Mouse (Mus musculus) frontal cortex, postnatal 10 days (tissue): ENCODE data around the gene Sf3a2.

Experiments
- DNase-seq, 2 experiments: peaks; one replicate each; pipeline ENCODE4 v3.0.0; 2022; ENCODE audit warnings: low spot score in 2 of 2, mixed read lengths in 1 of 2

Gene Sf3a2

DNA sequence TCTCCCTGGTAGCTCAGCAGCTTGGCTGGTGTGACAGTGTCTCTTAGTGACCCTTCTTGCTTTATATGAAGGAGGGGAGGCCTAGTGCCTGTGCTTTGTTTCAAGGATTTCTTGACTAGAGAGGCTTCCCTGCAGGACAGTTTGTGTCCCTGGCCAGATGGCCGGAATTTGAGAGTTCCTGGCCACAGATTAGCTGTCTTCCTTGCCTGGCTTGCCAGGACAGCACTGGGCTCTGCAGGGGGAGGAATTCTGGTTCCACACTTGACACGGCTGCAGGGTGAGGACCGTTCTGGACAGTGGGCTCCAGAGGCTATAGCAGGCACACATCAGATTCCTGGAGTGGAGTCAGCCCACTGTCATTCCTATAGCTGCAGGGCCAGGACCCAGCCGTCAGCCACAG lies 22.3 kb upstream of the Sf3a2 start:
- DNase-seq = no peak

DNA sequence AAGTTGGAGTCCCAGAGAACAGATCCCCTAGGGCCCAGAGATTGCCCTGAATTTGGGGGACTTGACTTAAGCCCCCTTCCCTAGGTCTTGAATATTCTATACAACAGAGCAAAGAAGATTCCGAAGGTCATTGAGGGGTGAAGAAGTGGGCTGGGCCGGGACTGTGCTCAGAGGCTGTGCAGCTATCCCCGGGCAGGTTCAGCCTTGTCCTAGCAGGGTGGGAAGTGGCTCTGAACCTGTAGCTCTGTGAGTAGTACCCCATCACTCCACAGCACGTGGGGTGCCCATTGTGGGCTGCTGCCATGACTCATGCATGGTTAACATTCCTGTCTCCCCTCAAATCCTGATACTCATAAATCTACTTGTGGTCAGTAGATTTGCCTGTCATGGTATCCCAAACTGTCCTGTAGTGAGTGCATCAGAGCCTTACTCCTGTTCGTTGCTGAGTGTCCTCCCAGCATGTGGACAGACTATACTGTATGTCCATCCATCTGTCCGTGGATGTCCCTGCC lies 21.6 kb upstream of the Sf3a2 start:
- no peak for DNase-seq

DNA sequence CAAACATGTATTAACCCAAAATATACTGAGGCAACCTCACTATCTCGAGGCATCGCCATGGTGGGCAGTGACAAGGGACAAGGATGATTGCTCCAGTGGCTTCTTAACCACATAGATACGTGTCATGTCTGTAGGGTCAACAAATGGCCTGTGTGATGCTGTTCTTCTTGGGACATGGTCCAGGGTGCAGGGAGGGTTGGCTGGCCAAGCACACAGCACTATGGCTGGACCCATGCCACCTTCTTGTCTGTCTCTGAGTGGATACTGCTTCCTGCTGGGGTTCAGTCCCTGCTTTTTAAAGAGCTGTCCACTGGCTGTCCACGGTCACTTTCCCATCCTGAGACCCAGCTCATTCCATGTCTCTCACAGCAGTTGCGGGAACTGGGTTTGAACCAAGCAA lies 20.9 kb upstream of the Sf3a2 start:
- DNase-seq = no peak

DNA sequence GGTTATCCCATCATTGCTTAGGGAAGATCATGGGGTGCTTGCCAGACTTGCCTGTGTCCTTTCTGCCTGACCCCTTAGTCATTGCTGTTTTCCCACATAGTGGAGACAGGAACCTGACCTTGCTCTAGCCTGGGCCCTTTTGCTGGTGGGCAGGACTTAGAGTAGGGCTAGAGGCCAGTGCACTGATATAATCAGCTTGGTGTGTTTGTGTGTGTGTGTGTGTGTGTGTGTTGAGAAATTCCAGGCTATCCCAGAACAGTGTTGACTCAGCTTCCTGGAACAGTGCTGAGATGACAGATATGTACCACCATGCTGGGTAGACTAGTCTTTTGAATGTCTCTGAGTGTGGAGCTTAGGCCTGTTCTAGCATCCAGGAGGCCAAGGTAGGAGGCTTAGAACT lies 18.4 kb upstream of the Sf3a2 start:
- DNase-seq = no peak

DNA sequence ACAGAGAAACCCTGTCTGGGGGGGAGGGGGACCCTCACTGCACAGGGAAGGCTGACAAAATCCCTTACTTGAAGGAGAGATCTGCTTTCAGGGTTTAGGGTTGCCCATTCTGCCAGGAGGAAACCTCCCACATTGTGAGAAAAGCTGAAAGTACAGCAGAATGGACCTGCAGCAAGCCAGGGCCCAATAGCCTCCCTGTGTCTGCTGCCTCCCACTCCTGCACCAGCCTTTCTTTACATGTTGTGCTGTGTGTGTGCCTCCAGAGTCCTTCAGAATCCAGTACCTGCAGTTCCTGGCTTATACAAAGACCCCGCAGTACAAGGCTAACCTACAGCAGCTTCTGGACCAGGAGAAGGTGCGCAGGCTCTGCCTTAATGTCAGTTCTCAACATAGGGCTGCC lies 13.7 kb upstream of the Sf3a2 start:
- no peak for DNase-seq

DNA sequence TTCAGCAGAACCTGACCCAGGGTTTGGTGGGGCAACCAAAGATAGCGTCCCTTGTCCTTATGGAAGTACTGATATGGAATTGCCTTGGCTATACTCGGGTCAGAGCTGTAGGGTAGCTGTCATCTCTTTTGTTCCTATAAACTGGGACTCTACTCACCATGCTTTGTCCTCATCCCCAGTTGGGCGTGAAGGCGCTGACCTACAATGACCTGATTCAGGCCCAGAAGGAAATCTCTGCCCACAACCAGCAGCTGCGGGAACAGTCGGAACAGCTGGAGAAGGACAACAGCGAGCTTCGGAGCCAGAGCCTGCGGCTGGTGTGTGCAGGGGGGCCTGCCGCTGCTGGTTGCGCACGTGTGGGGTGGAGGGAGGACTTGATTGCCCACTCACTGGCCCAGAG lies 13.1 kb upstream of the Sf3a2 start:
- no peak for DNase-seq

DNA sequence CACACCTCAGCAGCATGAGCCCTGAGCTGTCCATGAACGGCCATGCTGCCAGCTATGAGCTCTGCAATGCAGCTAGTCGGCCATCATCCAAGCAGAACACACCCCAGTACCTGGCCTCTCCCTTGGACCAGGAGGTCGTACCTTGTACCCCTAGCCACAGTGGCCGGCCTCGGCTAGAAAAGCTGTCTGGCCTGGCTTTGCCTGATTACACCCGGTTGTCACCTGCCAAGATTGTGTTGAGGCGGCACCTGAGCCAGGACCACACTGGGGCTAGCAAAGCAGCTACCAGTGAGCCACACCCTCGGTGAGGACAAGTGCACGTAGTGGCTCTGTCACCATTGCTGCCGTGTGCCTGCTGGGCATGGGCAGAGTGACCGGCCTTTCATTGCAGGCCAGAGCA lies 12.0 kb upstream of the Sf3a2 start:
- no peak for DNase-seq

DNA sequence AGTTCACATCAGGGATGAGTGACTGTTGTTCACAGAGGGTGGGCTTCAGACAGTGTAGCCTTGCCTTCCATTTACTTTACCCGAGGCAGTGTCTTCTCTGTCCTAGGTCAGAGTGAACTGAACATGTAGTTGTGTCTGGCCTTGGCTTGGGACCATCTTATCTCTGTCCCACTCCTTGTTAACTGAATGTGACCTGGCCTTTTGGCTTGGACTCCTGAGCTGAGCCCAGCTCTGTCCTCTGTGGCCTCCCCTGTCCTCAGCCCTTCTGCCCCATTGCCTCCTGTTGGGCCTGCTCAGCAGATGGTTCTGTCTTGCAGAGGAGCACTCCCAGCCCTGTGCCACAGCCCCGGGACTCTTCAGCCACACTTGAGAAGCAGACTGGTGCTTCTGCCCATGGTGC lies 10.5 kb upstream of the Sf3a2 start:
- DNase-seq = no peak

DNA sequence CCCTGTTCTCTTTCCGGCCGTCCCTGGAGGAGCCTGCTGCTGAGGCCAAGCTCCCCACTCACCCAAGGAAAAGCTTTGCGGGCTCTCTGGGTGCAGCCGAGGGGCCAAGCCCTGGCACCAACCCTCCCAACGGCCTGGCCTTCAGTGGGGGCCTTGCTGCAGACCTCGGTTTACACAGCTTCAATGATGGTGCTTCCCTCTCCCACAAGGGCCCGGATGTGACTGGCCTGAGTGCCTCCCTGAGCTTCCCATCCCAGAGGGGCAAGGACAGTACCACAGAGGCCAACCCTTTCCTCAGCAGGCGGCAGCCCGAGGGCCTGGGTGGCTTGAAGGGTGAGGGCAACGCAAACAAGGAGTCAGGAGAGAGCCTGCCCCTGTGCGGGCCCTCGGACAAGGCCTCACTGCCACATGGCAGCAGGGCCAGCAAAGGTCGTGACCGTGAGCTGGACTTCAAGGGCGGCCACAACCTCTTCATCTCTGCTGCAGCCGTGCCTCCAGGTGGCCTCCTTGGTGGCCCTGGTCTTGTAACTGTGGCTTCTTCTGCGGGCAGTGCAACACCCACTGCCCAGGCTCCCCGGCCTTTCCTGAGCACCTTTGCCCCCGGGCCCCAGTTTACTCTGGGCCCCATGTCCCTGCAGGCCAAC lies 7.1 kb upstream of the Sf3a2 start:
- peak in 1 of 2 experiments; percentile 10 for DNase-seq

DNA sequence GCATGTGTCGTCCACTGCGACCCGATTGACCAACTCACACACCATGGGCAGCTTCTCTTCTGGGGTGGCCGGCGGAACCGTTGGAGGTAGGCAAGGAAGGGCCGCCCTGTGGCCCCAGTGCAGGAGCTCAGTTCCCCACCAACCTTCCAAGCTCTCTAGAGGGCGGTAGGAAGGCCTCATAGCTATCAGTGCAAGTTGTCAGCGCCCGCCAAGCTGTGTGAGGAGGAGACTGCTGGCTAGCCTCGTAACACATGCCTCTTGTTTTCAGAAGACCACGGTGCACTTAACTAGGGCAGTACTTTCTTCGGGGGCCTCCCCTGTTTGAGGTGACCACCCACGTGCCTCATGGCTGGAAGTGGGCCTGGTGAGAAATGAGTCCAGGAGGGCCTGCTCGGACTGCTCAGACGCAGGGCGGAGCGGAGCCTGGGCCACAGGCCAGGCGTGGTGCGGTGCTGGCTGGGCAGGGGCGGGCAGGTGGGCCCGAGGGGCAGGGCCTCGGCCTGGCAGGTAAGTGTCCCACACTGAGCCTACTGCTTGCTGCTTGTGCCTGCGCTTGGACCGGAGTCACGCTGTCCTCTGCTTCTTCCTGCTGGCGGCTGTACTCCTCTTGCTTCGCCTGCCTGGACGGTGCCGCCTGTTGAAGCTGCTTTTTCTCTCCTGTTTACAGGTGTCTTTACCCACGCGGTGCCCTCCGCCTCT lies 6.4 kb upstream of the Sf3a2 start:
- peak in 1 of 2 experiments; percentile 13 for DNase-seq

DNA sequence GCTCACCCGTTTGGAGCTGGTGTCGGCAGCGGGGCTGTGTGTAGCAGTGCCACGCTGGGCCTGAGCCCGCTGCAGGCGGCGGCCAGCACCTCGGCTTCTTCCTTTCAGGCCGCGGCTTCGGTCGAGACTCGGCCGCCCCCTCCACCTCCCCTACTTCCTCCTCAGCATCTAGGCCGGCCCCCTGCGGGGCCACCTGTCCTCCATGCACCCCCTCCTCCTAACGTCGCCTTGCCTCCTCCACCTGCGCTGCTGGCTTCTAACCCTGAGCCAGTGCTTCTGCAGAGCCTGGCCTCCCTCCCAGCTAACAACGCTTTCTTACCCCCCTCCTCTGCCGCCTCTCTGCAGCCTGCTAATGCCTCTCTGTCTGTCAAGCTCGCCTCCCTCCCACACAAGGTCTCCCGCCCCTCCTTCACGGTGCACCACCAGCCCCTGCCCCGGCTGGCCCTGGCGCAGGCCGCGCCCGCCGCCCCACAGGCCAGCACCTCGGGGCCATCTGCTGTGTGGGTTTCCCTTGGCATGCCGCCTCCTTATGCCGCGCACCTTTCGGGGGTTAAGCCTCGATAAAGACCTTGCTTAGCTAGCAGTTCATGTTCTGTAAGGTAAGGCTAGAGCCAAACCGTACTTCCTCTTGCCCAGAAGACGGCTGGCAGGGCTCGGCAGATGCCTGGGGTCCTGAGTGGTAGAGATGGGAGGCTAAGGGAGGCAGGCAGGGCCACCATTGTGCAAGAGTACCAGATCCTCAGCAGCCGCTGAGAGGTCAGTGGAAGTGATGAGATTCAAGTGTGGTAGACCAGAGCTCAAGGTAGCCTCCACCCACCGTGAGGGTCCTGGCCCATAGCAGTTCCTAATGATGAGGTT lies 5.6 kb upstream of the Sf3a2 start:
- peak in 1 of 2 experiments; percentile 10 for DNase-seq

DNA sequence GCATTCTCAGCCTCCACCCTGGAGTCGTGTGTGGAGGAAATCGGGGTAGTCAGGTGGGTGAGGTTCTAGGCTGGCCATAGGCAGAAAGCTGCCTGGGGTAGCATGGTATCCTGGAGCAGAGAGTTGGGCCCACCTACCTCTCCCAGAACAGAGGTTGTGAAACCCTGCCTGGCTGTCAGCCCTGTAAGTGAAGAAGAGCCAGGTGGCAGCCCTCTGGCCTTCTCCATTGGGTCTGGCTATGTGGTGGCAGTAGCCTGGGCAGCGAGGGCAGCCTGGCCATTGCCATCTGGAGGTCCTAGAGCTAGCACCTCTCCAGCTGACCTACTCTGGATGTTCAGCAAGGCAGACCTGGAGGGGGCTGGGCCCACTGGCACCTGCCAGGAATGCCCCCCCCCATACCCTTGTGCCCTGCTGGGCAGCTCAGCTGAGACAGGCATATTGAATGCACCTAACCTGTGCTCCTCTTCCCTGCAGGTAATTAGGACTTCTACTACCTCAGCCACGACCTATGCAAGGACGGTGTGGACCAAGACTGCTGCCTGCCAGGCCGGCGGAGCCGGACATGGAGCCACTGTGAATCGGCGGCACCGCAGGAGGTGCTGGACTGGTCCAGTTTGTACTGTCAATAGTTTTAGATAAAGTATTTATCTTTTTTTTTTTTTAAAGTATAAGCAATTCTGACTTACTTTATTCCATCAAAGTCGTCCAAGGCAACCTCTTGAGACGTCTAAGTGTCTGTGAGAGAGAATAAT lies 4.8 kb upstream of the Sf3a2 start:
- DNase-seq = no peak

DNA sequence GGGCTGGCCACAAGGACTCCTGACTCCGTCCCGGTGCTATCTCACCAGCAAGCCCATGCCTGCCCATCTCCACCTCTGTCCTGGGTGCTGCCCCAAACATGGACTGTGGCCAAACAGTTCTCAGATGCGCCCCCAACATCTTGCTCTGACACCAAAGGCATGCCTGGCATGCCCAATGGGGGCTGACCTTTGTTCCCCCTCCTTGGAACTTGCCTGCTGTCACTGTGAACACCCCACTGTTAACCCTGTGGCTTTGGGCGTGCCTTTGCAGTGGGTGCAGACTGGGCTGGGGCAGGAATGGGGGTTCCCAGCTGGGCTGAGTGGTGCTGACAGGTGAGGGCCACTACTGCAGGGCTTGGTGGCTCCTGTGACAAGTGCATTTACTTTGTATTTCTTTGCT lies 4.2 kb upstream of the Sf3a2 start:
- DNase-seq = no peak

DNA sequence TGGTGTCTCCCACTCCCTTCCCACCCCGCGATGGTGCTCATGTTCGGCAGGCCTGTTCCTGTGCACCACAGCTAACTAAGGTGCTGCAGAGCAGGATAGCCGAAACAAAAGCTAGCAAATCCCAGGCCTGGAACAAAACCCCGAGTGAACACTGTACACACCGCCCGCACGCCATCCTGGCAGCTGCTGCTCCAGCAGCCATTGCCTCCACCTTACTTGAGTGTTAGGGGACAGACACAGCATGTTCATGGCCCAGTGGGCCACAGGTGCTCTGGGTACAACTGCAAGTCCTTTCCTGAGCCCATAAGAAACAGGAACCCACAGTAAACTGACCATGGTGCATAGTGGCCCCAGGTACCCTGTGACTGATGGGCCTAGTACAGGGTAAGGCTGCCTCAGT lies 3.2 kb upstream of the Sf3a2 start:
- DNase-seq = no peak

DNA sequence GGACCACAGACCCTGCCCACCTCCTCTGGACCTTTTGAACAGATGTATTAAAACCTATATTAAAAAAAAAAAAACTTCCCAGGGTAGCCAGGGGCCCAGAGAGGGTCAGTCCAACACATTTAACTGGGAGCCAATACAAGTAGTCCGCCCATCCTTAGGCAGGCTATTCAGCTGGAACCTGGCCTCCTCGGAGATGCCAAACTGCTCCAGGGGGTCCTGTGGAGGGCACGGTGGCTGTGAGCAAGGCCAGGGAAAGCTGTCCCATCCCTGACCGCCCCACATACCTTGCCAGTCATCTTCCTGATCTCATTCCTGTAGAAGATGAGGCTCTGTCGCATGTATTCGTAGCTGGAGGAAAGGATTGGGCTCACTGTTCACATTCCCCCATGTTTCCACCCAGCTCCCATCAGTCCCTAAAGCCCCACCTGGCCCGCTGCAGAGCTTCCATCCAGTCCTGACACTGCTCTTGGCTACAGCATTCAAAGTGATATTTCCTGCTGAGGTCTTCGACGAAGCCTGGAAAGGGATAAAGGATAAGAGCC lies 1.6 kb upstream of the Sf3a2 start:
- DNase-seq = no peak

DNA sequence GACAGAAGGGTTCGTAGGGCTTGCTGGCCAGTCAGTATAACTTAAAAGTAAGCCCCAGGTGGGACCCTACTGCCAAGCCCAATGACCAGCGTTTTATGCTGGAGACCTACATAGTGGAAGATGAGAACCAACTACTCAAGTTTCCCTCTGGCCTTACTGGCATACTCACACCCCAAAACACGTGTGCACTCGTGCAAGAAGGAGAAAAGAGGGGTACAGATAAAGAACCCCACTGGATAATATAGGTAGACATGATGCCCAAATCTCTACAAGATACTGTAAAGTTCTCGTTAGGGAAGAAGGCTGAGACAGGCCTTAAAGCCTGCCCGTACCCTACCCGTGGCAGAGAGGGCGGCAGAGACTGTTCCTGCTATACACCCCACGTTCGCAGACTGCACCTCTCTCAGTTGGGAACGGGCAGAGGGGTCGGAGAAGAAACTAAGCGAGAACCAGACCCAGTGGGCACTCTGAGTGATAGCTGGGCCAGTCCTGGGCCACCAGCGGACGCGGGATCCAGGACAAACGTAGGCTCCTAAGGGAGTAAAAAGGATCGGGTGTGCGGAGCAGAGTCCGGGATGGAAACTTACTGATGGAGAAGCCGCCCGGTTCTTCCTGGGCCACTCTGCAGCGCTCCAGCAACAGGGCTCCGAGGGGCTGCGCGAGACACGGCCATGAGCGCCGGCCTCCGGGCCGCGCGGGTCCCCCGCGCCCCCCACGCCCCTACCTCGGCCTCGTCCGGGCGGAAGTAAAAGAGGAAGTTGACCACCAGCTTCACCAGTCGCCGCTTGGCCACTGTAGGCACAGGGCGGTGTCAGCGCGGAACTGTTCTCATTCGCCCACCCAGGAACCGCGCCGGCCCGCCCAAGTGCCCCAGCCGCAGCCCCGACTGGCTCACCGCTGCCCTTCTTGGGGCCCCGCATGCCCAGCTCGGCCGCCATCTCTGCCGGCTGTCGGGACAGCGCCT lies 530 bp upstream of the Sf3a2 start:
- DNase-seq = peak in 1 of 2 experiments; percentile 13

DNA sequence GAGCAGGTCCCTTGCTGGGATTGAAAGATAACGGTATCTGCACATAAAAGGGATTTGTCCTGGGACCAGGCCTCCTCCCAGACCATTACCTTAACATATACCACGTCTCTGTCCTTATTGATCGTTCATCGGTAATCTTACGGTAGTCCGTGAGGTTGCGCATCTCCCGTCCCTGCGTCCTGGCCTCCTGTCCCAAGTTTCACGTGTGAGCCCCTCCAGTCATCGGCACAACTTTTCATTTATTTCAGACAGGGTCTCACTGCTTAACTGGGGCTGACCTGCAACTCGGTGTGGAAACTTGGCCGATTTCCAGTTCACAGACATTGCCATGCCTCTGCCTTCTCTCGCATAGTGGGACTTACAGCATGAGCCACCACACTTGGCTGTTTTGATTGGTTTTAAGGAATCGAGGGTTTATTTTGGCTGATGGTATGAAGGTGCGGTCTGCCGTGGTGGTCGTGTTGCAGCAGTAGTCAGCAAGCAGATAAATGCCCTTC lies 1.1 kb downstream of the Sf3a2 start:
- peak in 1 of 2 experiments; percentile 6 for DNase-seq

DNA sequence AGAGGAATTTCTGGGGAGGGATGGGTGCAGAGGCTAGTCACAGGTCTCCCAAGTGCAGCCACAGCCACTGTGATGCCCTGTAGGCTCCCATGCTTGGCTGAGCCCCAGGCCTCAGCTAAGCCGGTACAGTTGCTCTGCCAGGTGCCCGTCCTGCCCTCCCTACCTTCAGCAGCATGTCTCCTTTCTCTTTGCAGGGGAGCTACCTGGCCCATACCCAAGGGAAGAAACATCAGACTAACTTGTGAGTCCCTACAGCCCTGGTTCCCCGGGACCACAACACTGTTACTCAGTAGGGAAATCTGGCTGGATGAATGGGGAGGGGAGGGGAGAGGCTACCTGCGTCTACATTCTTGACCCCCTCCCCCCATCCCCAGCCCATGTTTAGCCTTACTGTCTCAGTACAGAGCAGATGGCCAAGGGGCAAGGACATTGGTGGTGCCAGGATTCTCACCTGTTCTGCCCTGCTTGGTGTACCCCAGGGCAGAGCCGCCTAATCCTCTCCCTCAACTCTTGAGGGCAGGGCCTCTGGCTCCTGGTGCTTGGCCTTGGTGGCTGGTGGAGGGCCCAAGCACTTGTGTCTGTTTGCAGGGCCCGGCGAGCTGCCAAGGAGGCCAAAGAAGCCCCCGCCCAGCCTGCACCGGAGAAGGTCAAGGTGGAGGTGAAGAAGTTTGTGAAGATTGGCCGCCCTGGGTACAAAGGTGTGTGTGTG lies 4.4 kb downstream of the Sf3a2 start:
- DNase-seq = no peak

DNA sequence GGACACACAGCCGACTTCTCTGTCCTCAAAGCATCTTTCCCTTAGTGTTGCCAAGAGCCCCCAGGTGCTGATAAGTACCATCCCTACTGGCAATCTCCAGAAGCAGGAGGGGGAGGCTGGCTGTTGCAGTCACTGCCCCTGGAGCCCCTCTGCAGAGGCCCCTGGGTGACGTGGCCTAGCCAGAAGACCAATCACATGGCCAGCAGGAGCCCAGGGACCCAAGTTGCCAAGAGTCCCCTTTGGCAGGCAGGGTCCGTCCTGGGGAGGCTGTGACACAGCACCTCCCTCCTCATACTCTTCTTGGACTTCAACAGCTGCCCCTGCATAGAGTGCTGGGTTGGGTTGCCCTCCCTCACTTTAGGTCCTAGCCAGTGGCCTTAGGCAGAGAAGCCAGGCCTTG lies 5.0 kb downstream of the Sf3a2 start:
- DNase-seq = no peak
